Mouse (Mus musculus) small intestine, adult 2 months (tissue): ENCODE data around the gene Ipp. TPM values are rescaled to one million over a fixed set of nuclear protein-coding genes. Genes with fewer than 3 reads are reported as not detected.
A peak's percentile ranks its signal among the peaks of the same experiment; 100 is the strongest.

Source experiments
- H3K27ac ChIP-seq: fragments of 200-500 bp; 2 replicates; pipeline ENCODE4 v1.5.1; 2012; ENCODE audit warnings: low read depth, low read length, control low read depth, inconsistent platforms; ENCODE audit not compliant: insufficient read depth
- H3K27me3 ChIP-seq: fragments of 200-500 bp; 2 replicates; pipeline ENCODE4 v1.6.1; 2012; ENCODE audit warnings: mild to moderate bottlenecking, moderate library complexity, low read length, inconsistent platforms; ENCODE audit not compliant: control insufficient read depth, insufficient read depth
- H3K36me3 ChIP-seq: fragments of 200-500 bp; 2 replicates; pipeline ENCODE4 v1.6.1; 2012; ENCODE audit warnings: mild to moderate bottlenecking, low read length, control low read depth, inconsistent platforms; ENCODE audit not compliant: control insufficient read depth, insufficient read depth
- H3K4me1 ChIP-seq: fragments of 200-500 bp; 2 replicates; pipeline ENCODE4 v1.6.1; 2012; ENCODE audit warnings: low read length, inconsistent platforms, mixed read lengths; ENCODE audit not compliant: control insufficient read depth, insufficient read depth, insufficient read length
- H3K4me3 ChIP-seq: fragments of 200-500 bp; 2 replicates; pipeline ENCODE4 v1.5.1; 2012; ENCODE audit warnings: low read depth, mild to moderate bottlenecking, control low read depth, inconsistent platforms, low read length, moderate library complexity
- CTCF ChIP-seq: fragments of 200-500 bp; IDR thresholded peaks from 2 replicates; pipeline ENCODE4 v1.5.1; 2012; ENCODE audit warnings: low read depth, mild to moderate bottlenecking, control low read depth, inconsistent platforms, low read length, moderate library complexity, mixed read lengths; ENCODE audit not compliant: insufficient replicate concordance, insufficient read length; ENCODE audit errors: extremely low read depth
- POLR2A ChIP-seq: fragments of 200-500 bp; IDR thresholded peaks from 2 replicates; pipeline ENCODE4 v1.6.1; 2012; ENCODE audit warnings: low read depth, mild to moderate bottlenecking, control low read depth, inconsistent platforms, low read length, moderate library complexity
- WGBS: fragments of 180-500 bp; shearing (Covaris S2); methylation state at CpG from one replicate; pipeline ENCODE4 v1.1.7; 2018; 5-methylcytosine and 5-hydroxymethylcytosine counted together
- polyA plus RNA-seq: library from polyadenylated mRNA; depleted of rRNA; stranded (reverse); fragments of >200 nt; gene quantifications from 2 replicates; pipeline ENCODE4 v1.2.3, GENCODE M21; 2012; rRNA removed

Ipp gene
- polyA plus RNA-seq, 1 experiment = 1.1 TPM

DNA sequence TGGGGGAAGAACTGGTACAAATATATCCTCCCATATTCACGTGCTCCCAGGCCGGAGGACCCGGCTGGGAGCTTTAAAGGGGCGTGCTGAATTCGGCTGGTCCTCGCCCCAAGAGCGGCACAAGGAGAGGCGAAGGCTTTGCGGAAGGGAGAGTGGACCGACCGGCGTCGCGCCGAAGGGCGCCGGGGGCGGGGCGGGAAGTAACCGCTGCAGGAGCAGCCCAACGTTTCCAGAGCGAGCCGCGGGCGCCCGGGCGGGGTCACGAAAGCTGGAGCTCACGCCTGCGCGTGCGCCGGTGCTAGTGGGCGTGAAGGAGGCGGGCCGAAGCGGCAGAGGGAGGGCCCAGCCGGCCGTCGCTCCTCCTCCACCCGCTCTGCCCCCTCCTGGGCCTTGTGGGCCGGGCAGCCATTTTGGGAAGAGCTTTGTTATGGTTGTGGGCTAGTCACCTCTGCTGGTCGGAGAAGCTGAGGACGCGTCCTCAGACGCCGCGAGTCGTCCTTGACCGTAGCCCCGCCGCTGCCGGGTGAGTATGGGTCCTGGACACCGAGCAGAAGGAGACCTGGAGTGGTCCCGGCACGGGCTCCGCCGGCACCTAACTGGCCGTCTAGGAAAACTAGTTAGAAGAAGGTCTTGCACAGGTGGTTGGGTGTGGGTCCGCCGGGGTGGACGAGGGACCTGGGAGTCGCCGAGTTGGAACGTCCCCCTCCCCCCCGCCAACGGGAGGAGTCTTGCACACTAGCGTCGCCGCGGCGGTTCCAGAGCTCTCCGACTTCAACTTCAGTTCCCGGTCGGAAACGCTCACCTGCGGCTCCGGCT, 50.2 kb downstream of the Ipp start, which contains the start of gene Gpbp1l1:
Gene Gpbp1l1, plus strand, starts transcription at position 353 of the 816 bp plus-strand sequence.
- Histone ChIP-seq H3K27ac (peak within 1 kb of the TSS; percentile 99), H3K4me1 (peaks cover 6% of the 10 kb centered on the region; the same call in 1 of the 2 replicates), H3K27me3 (no peaks in the 10 kb centered on the region), H3K4me3 (peak within 1 kb of the TSS; percentile 75), H3K36me3 (peaks cover 3% of the 10 kb centered on the region; the same call in 1 of the 2 replicates)
- TF ChIP-seq POLR2A (no peak; the same call in none of the 2 replicates), CTCF (0 out of 2 replicates have a peak, but pooled peaks have one; percentile 8)
- under 1% methylated on average over 76 of the region's 78 CpGs for WGBS

- H3K27ac ChIP-seq = peak overlapping the region; percentile 93
- under 1% methylated on average over 15 of the region's 15 CpGs for WGBS
- peaks cover 6% of the 10 kb centered on the region; the same call in 1 of the 2 replicates for H3K4me1 ChIP-seq
Observed at GRCm38 (mm10) chr4:116558151-116558882, 51.0 kb downstream of the Ipp start.

More at GRCm38 (mm10) chr4:116558151-116558882, 51.0 kb downstream of the Ipp start:
- Histone ChIP-seq H3K4me3 (peak overlapping the region; percentile 75), H3K36me3 (peaks cover 2% of the 10 kb centered on the region), H3K27me3 (no peaks in the 10 kb centered on the region)
- no peak for TF ChIP-seq POLR2A
- no peak for TF ChIP-seq CTCF

Other genes with a start within 250 kb of the Ipp start
- 107 and 224 TPM in 2 replicates for gene Mast2, start 43.4 kb upstream of the Ipp start, polyA plus RNA-seq
- 0.94 and 2.6 TPM in 2 replicates for gene Tmem69, start 48.4 kb downstream of the Ipp start, polyA plus RNA-seq
- gene Gpbp1l1, start 50.1 kb downstream of the Ipp start, polyA plus RNA-seq = 23.1 and 31.2 TPM in 2 replicates
- 4.1 and 4.3 TPM in 2 replicates for gene Ccdc17, start 89.1 kb downstream of the Ipp start, polyA plus RNA-seq
- gene Nasp, start 120.4 kb downstream of the Ipp start, polyA plus RNA-seq = 0.62 and 0.96 TPM in 2 replicates
- gene Akr1a1, start 144.1 kb downstream of the Ipp start, polyA plus RNA-seq = 304 and 652 TPM in 2 replicates
- gene Prdx1, start 178.0 kb downstream of the Ipp start, polyA plus RNA-seq = 40.5 and 74.0 TPM in 2 replicates
- 2.0 and 2.1 TPM in 2 replicates for gene Mmachc, start 200.9 kb downstream of the Ipp start, polyA plus RNA-seq
- gene Ccdc163, start 201.0 kb downstream of the Ipp start, polyA plus RNA-seq = 5.0 and 8.9 TPM in 2 replicates
- gene Tesk2, start 213.4 kb downstream of the Ipp start, polyA plus RNA-seq = 5.5 and 25.6 TPM in 2 replicates